Mouse (Mus musculus) gastrocnemius, adult 8-10 months (tissue): ENCODE measurements around the gene Gm11115. TPM values are rescaled to one million over a fixed set of nuclear protein-coding genes. Genes with fewer than 3 reads are reported as not detected.

Experiments used
- DNase-seq, 2 experiments: peaks; one replicate each; pipeline ENCODE4 v3.0.0; 2022; ENCODE audit warnings: low spot score in 2 of 2
- total RNA-seq, 4 experiments: library from RNA; stranded (reverse); gene quantifications; 2 replicates each; pipeline ENCODE4 v1.2.4; 2022

Gene Gm11115
- not detected for total RNA-seq

DNA sequence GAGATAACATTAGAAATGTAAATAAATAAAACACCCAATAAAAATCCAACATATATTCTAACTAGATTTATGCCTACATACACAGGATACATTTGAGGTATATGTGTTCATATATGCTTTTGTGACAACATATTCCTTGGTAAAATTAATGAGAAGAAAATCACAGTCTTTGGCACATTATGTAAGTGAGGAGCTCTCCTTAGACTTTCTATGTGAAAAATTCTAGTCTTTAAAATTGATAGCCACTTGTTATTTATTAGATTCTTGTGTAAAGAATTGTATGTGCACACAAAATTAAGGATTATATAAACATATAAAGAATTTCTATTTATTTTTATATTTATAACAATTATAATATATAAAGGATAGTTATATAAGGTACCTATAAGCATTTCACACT is at the start of gene Gm11115:
Gm11115 (minus strand) TSS at position 101 of the 400 bp plus-strand sequence.
- DNase-seq, result no peak

DNA sequence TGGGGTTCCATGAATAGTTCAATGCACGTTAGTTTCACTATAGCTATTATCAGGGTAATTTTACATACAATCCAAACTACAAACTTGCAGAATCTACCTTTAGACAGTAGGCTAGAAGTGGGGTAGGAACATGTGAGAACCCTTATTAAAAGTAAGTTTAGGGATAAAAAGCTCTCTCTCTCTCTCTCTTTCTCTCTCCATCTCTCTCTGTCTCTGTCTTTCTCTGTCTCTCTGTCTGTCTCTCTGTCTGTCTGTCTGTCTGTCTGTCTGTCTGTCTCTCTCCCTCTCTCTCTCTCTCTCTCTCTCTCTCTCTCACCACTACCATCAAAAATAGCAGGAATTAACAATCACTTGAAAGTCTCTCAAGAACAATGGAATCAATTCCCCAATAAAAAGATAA is 42.5 kb downstream of the Gm11115 start, which contains the start of gene Gm11116:
Gm11116 (minus strand) TSS at position 101 of the 400 bp plus-strand sequence.
- DNase-seq, result no peak

Other genes with a start within 250 kb of the Gm11115 start
- gene Csn3, start 228.5 kb downstream of the Gm11115 start, total RNA-seq, result not detected
- gene 2310003L06Rik, start 184.6 kb downstream of the Gm11115 start, total RNA-seq, result not detected
- gene Gm28434, start 184.6 kb downstream of the Gm11115 start, total RNA-seq, result not detected
- gene Cabs1, start 174.7 kb downstream of the Gm11115 start, total RNA-seq, result not detected
- gene Smr3a, start 151.6 kb downstream of the Gm11115 start, total RNA-seq, result not detected
- gene Smr2, start 67.5 kb downstream of the Gm11115 start, total RNA-seq, result not detected
- not detected for gene Gm11116, start 42.6 kb downstream of the Gm11115 start, total RNA-seq
- not detected for gene Gm7714, start 114.8 kb upstream of the Gm11115 start, total RNA-seq
- not detected for gene Prol1, start 163.2 kb upstream of the Gm11115 start, total RNA-seq
- not detected for gene Amtn, start 222.0 kb upstream of the Gm11115 start, total RNA-seq